Mouse (Mus musculus) kidney, postnatal 0 days (tissue): ENCODE measurements at regions not wholly inside any gene's neighbourhood (a gene's known extent, or its start where the extent isn't known, plus 50 kb on each side); places are given as distances from the start of the nearest gene placed in this dataset.
A peak's percentile ranks its signal among the peaks of the same experiment; 100 is the strongest.

ENCODE experiments used
- ATAC-seq: fragments of 200-750 bp; cut with Nextera tagmentation; replicated peaks from 2 replicates; pipeline ENCODE4 v1.8.0; 2017; ENCODE audit warnings: low read depth, moderate number of reproducible peaks, moderate TSS enrichment, moderate library complexity; ENCODE audit not compliant: low FRiP score
- DNase-seq: peaks from one replicate; pipeline ENCODE4 v3.0.0-alpha.2; 2016; ENCODE audit warnings: low spot score
- H3K27ac ChIP-seq: fragments of 300-500 bp; sonication (generic); 2 replicates; pipeline ENCODE4 v1.5.1; 2014; ENCODE audit warnings: mild to moderate bottlenecking
- H3K27me3 ChIP-seq: fragments of 300-500 bp; sonication (generic); 2 replicates; pipeline ENCODE4 v1.6.1; 2014; ENCODE audit warnings: low read length, mixed read lengths; ENCODE audit not compliant: insufficient read depth
- H3K36me3 ChIP-seq: fragments of 300-500 bp; sonication (generic); 2 replicates; pipeline ENCODE4 v1.6.1; 2014; ENCODE audit warnings: low read length, mixed read lengths; ENCODE audit not compliant: insufficient read depth
- H3K4me1 ChIP-seq: fragments of 300-500 bp; sonication (generic); replicated peaks from 2 replicates; pipeline ENCODE4 v1.6.1; 2014; ENCODE audit warnings: antibody characterized with exemption, low read length, mixed read lengths; ENCODE audit not compliant: insufficient read depth
- H3K4me2 ChIP-seq: fragments of 300-500 bp; sonication (generic); 2 replicates; pipeline ENCODE4 v1.6.1; 2014; ENCODE audit warnings: mild to moderate bottlenecking, low read length, moderate library complexity, mixed read lengths
- H3K4me3 ChIP-seq: fragments of 300-500 bp; sonication (generic); replicated peaks from 2 replicates; pipeline ENCODE4 v1.5.1; 2014; ENCODE audit warnings: low read depth, low read length
- H3K9ac ChIP-seq: fragments of 300-500 bp; sonication (generic); 2 replicates; pipeline ENCODE4 v1.6.1; 2014; ENCODE audit warnings: low read depth, low read length
- H3K9me3 ChIP-seq: fragments of 300-500 bp; sonication (generic); replicated peaks from 2 replicates; pipeline ENCODE4 v1.6.1; 2016; ENCODE audit warnings: low read length, inconsistent platforms, mixed read lengths
- CTCF ChIP-seq: IDR thresholded peaks from 2 replicates; pipeline ENCODE4 v1.5.1; 2016; ENCODE audit warnings: antibody characterized with exemption, low read depth, mild to moderate bottlenecking, moderate library complexity
- WGBS: fragments of 180-500 bp; shearing (Covaris S2); extraction: QIAGEN DNeasy Blood & Tissue Kit; methylation state at CpG from one replicate; pipeline ENCODE4 v1.1.7; 2014; 5-methylcytosine and 5-hydroxymethylcytosine counted together

- Histone ChIP-seq H3K27ac (no peak overlapping the region), H3K9ac (no peak overlapping the region), H3K4me2 (no peak overlapping the region), H3K4me3 (no peak overlapping the region), H3K4me1 (no peaks in the 10 kb centered on the region; the same call in none of the 2 replicates), H3K36me3 (no peaks in the 10 kb centered on the region), H3K9me3 (no peaks in the 10 kb centered on the region), H3K27me3 (no peaks in the 10 kb centered on the region)
- DNase-seq (peak; percentile 49), ATAC-seq (no peak)
- 26% methylated on average over 1 of the region's 1 CpGs for WGBS
- TF ChIP-seq CTCF: no peak
These were observed 79.3 kb upstream of the Tab2 start for GRCm38 (mm10) chr10:8035310-8035709.

DNA sequence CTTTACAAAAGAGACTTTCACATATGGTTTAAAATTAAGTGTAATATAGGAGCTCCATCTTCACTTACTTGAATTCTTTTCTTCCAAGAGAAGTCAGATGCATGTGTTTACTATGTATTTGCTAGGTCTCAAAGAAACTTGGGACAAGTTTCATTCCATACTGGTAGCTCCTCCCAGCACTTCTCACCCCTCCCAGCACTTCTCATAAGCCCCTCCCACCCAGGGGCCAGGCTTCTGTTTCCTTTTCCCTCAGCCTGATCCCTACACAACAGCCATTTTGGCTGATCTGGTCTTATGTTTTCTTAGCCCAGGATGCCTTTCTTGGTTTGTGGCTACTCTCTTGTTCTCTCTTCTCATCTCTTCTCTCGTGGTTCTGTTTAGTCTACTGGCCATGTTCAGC is 76.2 kb upstream of the Tab2 start:
- no peak overlapping the region for H3K9ac ChIP-seq
- H3K4me2 ChIP-seq: no peak overlapping the region
- no peaks in the 10 kb centered on the region for H3K27me3 ChIP-seq
- H3K36me3 ChIP-seq: no peaks in the 10 kb centered on the region
- no peak overlapping the region for H3K4me3 ChIP-seq
- DNase-seq (no peak), ATAC-seq (no peak)
- no peak for TF ChIP-seq CTCF
- no peaks in the 10 kb centered on the region for H3K9me3 ChIP-seq
- peaks cover 4% of the 10 kb centered on the region; the same call in 1 of the 2 replicates for H3K4me1 ChIP-seq
- WGBS: 92% methylated on average over 1 of the region's 1 CpGs
- H3K27ac ChIP-seq: no peak overlapping the region

GRCm38 (mm10) chr10:8028840-8029239 is 72.8 kb upstream of the Tab2 start:
- Histone ChIP-seq H3K4me1 (0 out of 2 replicates have a peak, but pooled peaks cover 4% of the 10 kb centered on the region), H3K27ac (no peak overlapping the region), H3K9me3 (no peaks in the 10 kb centered on the region), H3K27me3 (no peaks in the 10 kb centered on the region), H3K4me2 (no peak overlapping the region), H3K36me3 (no peaks in the 10 kb centered on the region), H3K9ac (no peak overlapping the region), H3K4me3 (no peak overlapping the region)
- WGBS: 37% methylated on average over 2 of the region's 2 CpGs
- ATAC-seq: no peak
- DNase-seq: peak; percentile 58
- no peak for TF ChIP-seq CTCF

DNA sequence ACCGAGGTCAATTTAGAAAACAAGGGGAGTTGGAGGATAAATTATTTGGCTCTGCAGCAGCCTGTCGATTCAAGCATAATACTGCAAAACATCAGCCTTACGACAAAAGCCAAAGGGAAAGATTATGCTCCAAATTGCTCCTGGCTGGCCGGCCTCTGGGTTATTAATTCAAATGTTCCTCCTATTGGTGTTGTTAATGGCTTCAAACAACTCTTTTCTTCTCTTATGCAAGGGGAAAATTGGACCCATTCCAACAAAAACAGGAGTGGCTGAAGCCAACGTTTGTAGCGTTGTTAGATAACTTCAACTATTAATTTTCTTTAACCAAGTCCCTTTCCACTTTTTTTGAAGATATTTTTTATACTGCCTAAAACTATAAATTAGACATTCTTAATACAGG is 71.0 kb upstream of the Tab2 start:
- no peaks in the 10 kb centered on the region for H3K9me3 ChIP-seq
- H3K27me3 ChIP-seq: no peaks in the 10 kb centered on the region
- no peak overlapping the region for H3K4me2 ChIP-seq
- 0 out of 2 replicates have a peak, but pooled peaks cover 4% of the 10 kb centered on the region for H3K4me1 ChIP-seq
- H3K36me3 ChIP-seq: no peaks in the 10 kb centered on the region
- no peak for TF ChIP-seq CTCF
- ATAC-seq (no peak), DNase-seq (peak; percentile 46)
- WGBS: 7% methylated on average over 6 of the region's 6 CpGs
- H3K27ac ChIP-seq: no peak overlapping the region
- no peak overlapping the region for H3K4me3 ChIP-seq
- no peak overlapping the region for H3K9ac ChIP-seq

- TF ChIP-seq CTCF: no peak
- WGBS: 97% methylated on average over 2 of the region's 2 CpGs
- ATAC-seq (no peak), DNase-seq (no peak)
- no peak overlapping the region for H3K4me2 ChIP-seq
- H3K36me3 ChIP-seq: no peaks in the 10 kb centered on the region
- H3K27me3 ChIP-seq: no peaks in the 10 kb centered on the region
- no peak overlapping the region for H3K9ac ChIP-seq
- no peak overlapping the region for H3K27ac ChIP-seq
- H3K4me1 ChIP-seq: 0 out of 2 replicates have a peak, but pooled peaks cover 4% of the 10 kb centered on the region
- H3K9me3 ChIP-seq: no peaks in the 10 kb centered on the region
- no peak overlapping the region for H3K4me3 ChIP-seq
These were observed 67.7 kb upstream of the Tab2 start for GRCm38 (mm10) chr10:8023741-8024140.

DNA sequence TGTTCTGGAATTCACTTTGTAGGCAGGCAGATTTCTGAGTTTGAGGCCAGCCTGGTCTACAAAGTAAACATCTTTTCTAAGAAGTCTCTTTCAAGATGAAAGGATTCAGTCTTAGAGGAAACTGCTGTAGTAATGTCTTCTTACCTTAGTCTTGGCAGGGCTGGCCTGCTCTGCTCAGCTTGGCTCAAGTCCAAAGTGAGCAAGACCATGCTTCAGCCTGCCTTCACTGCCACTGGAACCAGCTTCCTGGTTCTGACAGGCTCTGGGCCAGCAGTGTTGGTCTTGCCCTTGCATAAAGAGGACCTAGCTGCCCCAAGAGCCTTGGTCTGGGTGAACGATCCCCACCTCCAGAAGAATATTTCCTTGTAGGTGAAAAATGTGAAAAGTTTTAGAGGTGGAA is 65.9 kb upstream of the Tab2 start:
- no peak for DNase-seq
- 50% methylated on average over 1 of the region's 1 CpGs for WGBS
- Histone ChIP-seq H3K4me1 (no peaks in the 10 kb centered on the region), H3K4me3 (no peak overlapping the region), H3K36me3 (no peaks in the 10 kb centered on the region), H3K27me3 (no peaks in the 10 kb centered on the region), H3K9ac (no peak overlapping the region), H3K4me2 (no peak overlapping the region), H3K9me3 (no peaks in the 10 kb centered on the region), H3K27ac (no peak overlapping the region)
- no peak for ATAC-seq
- TF ChIP-seq CTCF: no peak

- no peaks in the 10 kb centered on the region for H3K9me3 ChIP-seq
- no peaks in the 10 kb centered on the region for H3K36me3 ChIP-seq
- no peaks in the 10 kb centered on the region for H3K27me3 ChIP-seq
- H3K9ac ChIP-seq: no peak overlapping the region
- 75% methylated on average over 4 of the region's 4 CpGs for WGBS
- no peak overlapping the region for H3K27ac ChIP-seq
- TF ChIP-seq CTCF: no peak
- H3K4me1 ChIP-seq: no peaks in the 10 kb centered on the region
- H3K4me3 ChIP-seq: no peak overlapping the region
- DNase-seq (no peak), ATAC-seq (no peak)
- no peak overlapping the region for H3K4me2 ChIP-seq
These were observed 65.1 kb upstream of the Tab2 start for GRCm38 (mm10) chr10:8020916-8021705.
